Mouse (Mus musculus): ENCODE measurements at regions not wholly inside any gene's neighbourhood (a gene's known extent, or its start where the extent isn't known, plus 50 kb on each side); places are given as distances from the start of the nearest gene placed in this dataset.
"Not testable (repeated sequence)": the region's sequence is repeated elsewhere in the genome, so short reads cannot be mapped to it uniquely, and the experiment has no call there.

- Histone ChIP-seq H3K36me3 (no peaks in the 10 kb centered on the region), H3K4me1 (no peaks in the 10 kb centered on the region)
- WGBS = 37% methylated on average over 5 of the region's 5 CpGs
Observed at GRCm38 (mm10) chr9:78769168-78769567, 153.8 kb downstream of the Cd109 start.

GRCm38 (mm10) chr9:78773936-78774335 is 158.6 kb downstream of the Cd109 start:
- Histone ChIP-seq H3K9me3 (no peaks in the 10 kb centered on the region), H3K27me3 (no peaks in the 10 kb centered on the region), H3K4me1 (no peaks in the 10 kb centered on the region), H3K36me3 (no peaks in the 10 kb centered on the region), H3K27ac (no peak overlapping the region), H3K4me3 (no peak overlapping the region), H3K4me2 (no peak overlapping the region), H3K9ac (no peak overlapping the region)
- 56% methylated on average over 3 of the region's 3 CpGs for WGBS
- ATAC-seq (ENCODE audit: insufficient number of reproducible peaks, insufficient read depth, low FRiP score, low TSS enrichment, low read depth) = no peak

More at GRCm38 (mm10) chr9:78769168-78769567, 153.8 kb downstream of the Cd109 start:
- Histone ChIP-seq H3K4me2 (no peak overlapping the region), H3K9ac (no peak overlapping the region), H3K4me3 (no peak overlapping the region), H3K27me3 (no peaks in the 10 kb centered on the region), H3K9me3 (no peaks in the 10 kb centered on the region), H3K27ac (no peak overlapping the region)
- no peak for ATAC-seq (ENCODE audit: insufficient number of reproducible peaks, insufficient read depth, low FRiP score, low TSS enrichment, low read depth)

GRCm38 (mm10) chr9:78775462-78775861 is 160.1 kb downstream of the Cd109 start:
- H3K4me1 ChIP-seq = no peaks in the 10 kb centered on the region

GRCm38 (mm10) chr9:78780595-78780994 is 165.2 kb downstream of the Cd109 start:
- no peak overlapping the region for H3K4me3 ChIP-seq
- 87% methylated on average over 4 of the region's 4 CpGs for WGBS
- no peak overlapping the region for H3K27ac ChIP-seq
- H3K36me3 ChIP-seq = no peaks in the 10 kb centered on the region
- peaks cover 16% of the 10 kb centered on the region for H3K4me1 ChIP-seq
- no peaks in the 10 kb centered on the region for H3K27me3 ChIP-seq
- H3K4me2 ChIP-seq = no peak overlapping the region
- H3K9me3 ChIP-seq = no peaks in the 10 kb centered on the region
- ATAC-seq (ENCODE audit: insufficient number of reproducible peaks, insufficient read depth, low FRiP score, low TSS enrichment, low read depth) = no peak
- H3K9ac ChIP-seq = no peak overlapping the region

More at GRCm38 (mm10) chr9:78775462-78775861, 160.1 kb downstream of the Cd109 start:
- no peak for ATAC-seq (ENCODE audit: insufficient number of reproducible peaks, insufficient read depth, low FRiP score, low TSS enrichment, low read depth)
- 16% methylated on average over 5 of the region's 5 CpGs for WGBS
- no peaks in the 10 kb centered on the region for H3K27me3 ChIP-seq
- no peak overlapping the region for H3K4me3 ChIP-seq
- no peaks in the 10 kb centered on the region for H3K9me3 ChIP-seq
- no peaks in the 10 kb centered on the region for H3K36me3 ChIP-seq
- no peak overlapping the region for H3K27ac ChIP-seq
- no peak overlapping the region for H3K9ac ChIP-seq
- H3K4me2 ChIP-seq = no peak overlapping the region

GRCm38 (mm10) chr9:78782297-78782696 is 167.0 kb downstream of the Cd109 start:
- Histone ChIP-seq H3K9me3 (no peaks in the 10 kb centered on the region), H3K4me2 (no peak overlapping the region), H3K4me3 (no peak overlapping the region), H3K27ac (no peak overlapping the region), H3K4me1 (peaks cover 16% of the 10 kb centered on the region), H3K9ac (no peak overlapping the region), H3K27me3 (no peaks in the 10 kb centered on the region), H3K36me3 (no peaks in the 10 kb centered on the region)
- ATAC-seq (ENCODE audit: insufficient number of reproducible peaks, insufficient read depth, low FRiP score, low TSS enrichment, low read depth) = no peak
- 82% methylated on average over 4 of the region's 4 CpGs for WGBS

GRCm38 (mm10) chr9:78782860-78783259 is 167.5 kb downstream of the Cd109 start:
- H3K9me3 ChIP-seq = no peaks in the 10 kb centered on the region
- no peak overlapping the region for H3K9ac ChIP-seq
- no peaks in the 10 kb centered on the region for H3K27me3 ChIP-seq
- H3K36me3 ChIP-seq = no peaks in the 10 kb centered on the region
- peak overlapping the region; percentile 34 for H3K4me2 ChIP-seq
- no peak overlapping the region for H3K27ac ChIP-seq
- peaks cover 19% of the 10 kb centered on the region for H3K4me1 ChIP-seq
- 33% methylated on average over 8 of the region's 8 CpGs for WGBS
- no peak for ATAC-seq (ENCODE audit: insufficient number of reproducible peaks, insufficient read depth, low FRiP score, low TSS enrichment, low read depth)
- H3K4me3 ChIP-seq = no peak overlapping the region

GRCm38 (mm10) chr9:78787866-78788265 is 172.5 kb downstream of the Cd109 start:
- 11% methylated on average over 1 of the region's 1 CpGs for WGBS
- H3K27me3 ChIP-seq = no peaks in the 10 kb centered on the region
- no peaks in the 10 kb centered on the region for H3K9me3 ChIP-seq
- H3K9ac ChIP-seq = no peak overlapping the region
- H3K4me1 ChIP-seq = peaks cover 21% of the 10 kb centered on the region
- no peak for ATAC-seq (ENCODE audit: insufficient number of reproducible peaks, insufficient read depth, low FRiP score, low TSS enrichment, low read depth)
- no peak overlapping the region for H3K4me3 ChIP-seq
- no peak overlapping the region for H3K27ac ChIP-seq
- H3K4me2 ChIP-seq = no peak overlapping the region
- no peaks in the 10 kb centered on the region for H3K36me3 ChIP-seq

- H3K9ac ChIP-seq = no peak overlapping the region
- H3K9me3 ChIP-seq = no peaks in the 10 kb centered on the region
Observed at GRCm38 (mm10) chr9:78789703-78790102, 174.4 kb downstream of the Cd109 start.

GRCm38 (mm10) chr9:78790155-78790554 is 174.8 kb downstream of the Cd109 start:
- WGBS = 75% methylated on average over 2 of the region's 2 CpGs
- no peak overlapping the region for H3K4me3 ChIP-seq
- no peak overlapping the region for H3K4me2 ChIP-seq
- H3K36me3 ChIP-seq = no peaks in the 10 kb centered on the region
- no peak for ATAC-seq (ENCODE audit: insufficient number of reproducible peaks, insufficient read depth, low FRiP score, low TSS enrichment, low read depth)
- no peak overlapping the region for H3K9ac ChIP-seq
- H3K4me1 ChIP-seq = peaks cover 6% of the 10 kb centered on the region; the same call in 1 of the 2 replicates
- no peaks in the 10 kb centered on the region for H3K27me3 ChIP-seq
- H3K9me3 ChIP-seq = no peaks in the 10 kb centered on the region
- no peak overlapping the region for H3K27ac ChIP-seq

More at GRCm38 (mm10) chr9:78789703-78790102, 174.4 kb downstream of the Cd109 start:
- Histone ChIP-seq H3K27ac (no peak overlapping the region), H3K4me3 (no peak overlapping the region), H3K4me1 (peaks cover 7% of the 10 kb centered on the region; the same call in 1 of the 2 replicates), H3K36me3 (no peaks in the 10 kb centered on the region), H3K4me2 (no peak overlapping the region), H3K27me3 (no peaks in the 10 kb centered on the region)
- ATAC-seq (ENCODE audit: insufficient number of reproducible peaks, insufficient read depth, low FRiP score, low TSS enrichment, low read depth) = no peak

- no peak for ATAC-seq (ENCODE audit: insufficient number of reproducible peaks, insufficient read depth, low FRiP score, low TSS enrichment, low read depth)
- Histone ChIP-seq H3K4me1 (no peaks in the 10 kb centered on the region), H3K9ac (no peak overlapping the region), H3K4me3 (no peak overlapping the region), H3K36me3 (no peaks in the 10 kb centered on the region), H3K9me3 (no peaks in the 10 kb centered on the region), H3K27me3 (no peaks in the 10 kb centered on the region), H3K4me2 (no peak overlapping the region), H3K27ac (no peak overlapping the region)
- WGBS = 61% methylated on average over 1 of the region's 1 CpGs
Observed at GRCm38 (mm10) chr9:78795801-78796200, 180.5 kb downstream of the Cd109 start.

- ATAC-seq (ENCODE audit: insufficient number of reproducible peaks, insufficient read depth, low FRiP score, low TSS enrichment, low read depth) = no peak
- Histone ChIP-seq H3K4me1 (peaks cover 3% of the 10 kb centered on the region; the same call in 1 of the 2 replicates), H3K9me3 (no peaks in the 10 kb centered on the region), H3K27me3 (no peaks in the 10 kb centered on the region), H3K36me3 (no peaks in the 10 kb centered on the region), H3K4me2 (no peak overlapping the region), H3K9ac (no peak overlapping the region), H3K4me3 (no peak overlapping the region), H3K27ac (no peak overlapping the region)
- WGBS = 62% methylated on average over 4 of the region's 4 CpGs
Observed at GRCm38 (mm10) chr9:78817221-78817620, 201.9 kb downstream of the Cd109 start.

GRCm38 (mm10) chr9:78821554-78822212 is 206.3 kb downstream of the Cd109 start:
- not testable (repeated sequence) for H3K27ac ChIP-seq
- 14% methylated on average over 49 of the region's 52 CpGs for WGBS

More at GRCm38 (mm10) chr9:78821554-78822212, 206.3 kb downstream of the Cd109 start:
- Histone ChIP-seq H3K4me2 (peak overlapping the region; percentile 59), H3K4me3 (peak overlapping the region; percentile 38), H3K9ac (peak overlapping the region; percentile 51)
- H3K4me1 ChIP-seq, H3K9me3 ChIP-seq, H3K36me3 ChIP-seq, H3K27me3 ChIP-seq: not testable (repeated sequence)
- ATAC-seq (ENCODE audit: insufficient number of reproducible peaks, insufficient read depth, low FRiP score, low TSS enrichment, low read depth) = 0 out of 2 replicates have a peak, but pooled peaks have one; percentile 20

All from embryonic facial prominence, embryonic 13.5 days (tissue).